Mouse (Mus musculus) small intestine, adult 2 months (tissue): ENCODE data around the gene Arhgdia.

Experiments used
- CTCF ChIP-seq: fragments of 200-500 bp; IDR thresholded peaks from 2 replicates; pipeline ENCODE4 v1.5.1; 2012; ENCODE audit warnings: low read depth, mild to moderate bottlenecking, control low read depth, inconsistent platforms, low read length, moderate library complexity, mixed read lengths; ENCODE audit not compliant: insufficient replicate concordance, insufficient read length; ENCODE audit errors: extremely low read depth
- POLR2A ChIP-seq: fragments of 200-500 bp; IDR thresholded peaks from 2 replicates; pipeline ENCODE4 v1.6.1; 2012; ENCODE audit warnings: low read depth, mild to moderate bottlenecking, control low read depth, inconsistent platforms, low read length, moderate library complexity

DNA sequence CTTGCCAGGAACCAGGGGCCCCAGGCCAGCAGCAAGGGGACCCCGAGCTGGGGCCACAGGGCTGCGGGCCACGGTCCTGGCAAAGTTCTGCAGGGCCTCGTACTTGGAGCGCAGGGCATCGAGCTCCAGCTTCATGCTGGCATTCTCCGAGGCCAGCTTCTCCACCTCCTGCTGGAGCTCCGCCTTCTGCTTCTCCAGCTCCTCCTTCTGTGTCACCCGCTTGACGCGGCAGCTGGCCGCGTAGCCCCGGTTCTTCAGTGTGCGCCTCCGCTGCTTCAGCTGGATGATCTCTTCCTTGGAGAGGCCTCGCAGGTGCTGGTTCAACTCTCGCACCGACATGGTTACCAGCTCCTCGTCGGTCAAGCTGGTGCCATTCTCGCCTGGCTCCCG, 47.9 kb upstream of the Arhgdia start:
- TF ChIP-seq CTCF (no peak), POLR2A (no peak; the same call in 1 of the 2 replicates)
